In the genomic region with DNA sequence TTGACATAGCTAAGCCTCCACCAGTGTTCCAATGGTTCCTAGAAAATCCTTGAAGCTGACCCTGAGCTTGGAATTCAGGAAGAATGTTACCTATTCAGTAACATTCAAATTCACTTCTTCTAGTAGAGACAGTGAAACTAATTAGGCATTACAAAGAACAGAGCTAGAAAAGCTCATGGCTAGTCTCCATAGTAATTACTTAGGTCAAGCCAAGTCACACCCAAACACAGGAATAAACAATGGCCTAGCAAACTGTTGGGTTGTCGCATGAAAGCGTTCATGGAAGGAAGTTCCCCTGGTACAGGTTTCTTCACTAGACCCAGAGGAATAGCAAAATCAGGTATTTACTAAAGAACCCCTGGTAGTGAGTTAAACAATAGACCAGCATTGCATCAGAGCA, we compare ENCODE assay signal across 3 mouse cellular contexts. TPM values are rescaled to one million over a fixed set of nuclear protein-coding genes. Genes with fewer than 3 reads are reported as not detected.
"Had no signal": no experiment of that assay in that cellular context is flagged by ENCODE, and none has a peak within 500 bp of the region (broad histone marks: within the 10 kb centered on the region; RNA-seq: fewer than 3 reads in every experiment).

No protein-coding gene starts in this region.

RNA-seq across cellular contexts. Expression of a gene that starts 57.5 kb away (rescaled TPM):
- total RNA-seq: neutrophil, adult 5-6 weeks had no signal
- polyA plus RNA-seq: small intestine, adult 2 months; spleen, adult 2 months had no signal
